Mouse (Mus musculus): ENCODE results near the gene Riok2. TPM values are rescaled to one million over a fixed set of nuclear protein-coding genes. Genes with fewer than 3 reads are reported as not detected.

Riok2 gene
- polyA plus RNA-seq (2017; shearing (Covaris generic)) = 10 to 100 TPM; 22.1 to 28.8 TPM

DNA sequence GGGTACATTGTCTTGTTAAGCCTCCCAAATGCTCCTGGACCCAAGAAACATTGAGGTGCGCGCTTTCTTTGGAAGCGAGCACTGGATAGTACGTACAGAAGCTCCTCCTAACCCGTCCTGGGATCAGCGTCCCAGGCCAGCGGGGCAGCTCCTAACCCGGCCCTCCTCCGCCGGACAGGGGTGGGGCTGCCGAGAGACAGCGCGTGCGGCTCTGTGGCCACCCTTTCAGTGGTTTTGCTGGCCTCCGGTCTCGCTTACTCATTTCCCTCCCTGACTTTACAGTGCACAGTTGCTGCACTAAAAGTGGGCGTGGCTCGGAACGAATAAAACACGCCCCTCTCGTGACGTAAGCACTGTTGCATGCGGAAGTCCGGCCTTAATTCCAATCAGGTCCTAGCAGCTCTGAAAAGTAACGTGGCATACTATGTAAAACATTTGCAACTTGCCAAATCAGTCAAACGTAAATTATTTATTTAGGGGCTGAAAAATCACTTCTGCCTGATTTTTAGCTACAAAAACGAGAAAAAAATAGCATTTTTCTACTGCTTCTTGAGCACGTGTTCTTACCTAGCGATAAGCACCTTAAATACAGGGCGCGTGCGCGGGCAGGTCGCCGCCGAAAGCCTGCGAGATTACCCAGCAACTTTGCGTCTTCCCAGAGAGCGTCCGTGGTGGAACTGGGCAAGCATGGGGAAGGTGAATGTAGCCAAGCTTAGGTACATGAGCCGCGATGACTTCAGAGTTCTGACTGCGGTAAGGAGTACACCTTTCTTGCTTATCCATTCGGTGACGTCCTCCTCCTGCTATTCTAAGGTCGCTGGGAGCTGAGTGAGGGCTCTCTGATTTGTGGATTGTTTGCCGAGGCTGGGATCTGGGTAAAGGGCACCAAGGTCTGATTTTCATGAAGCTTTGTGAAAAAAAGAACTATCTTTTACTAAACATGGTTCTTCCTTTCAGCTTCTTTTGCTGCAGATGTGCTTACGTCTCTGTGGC lies at the start of gene Riok2:
Riok2 (plus strand) TSS at position 392 of the 993 bp plus-strand sequence.

DNA sequence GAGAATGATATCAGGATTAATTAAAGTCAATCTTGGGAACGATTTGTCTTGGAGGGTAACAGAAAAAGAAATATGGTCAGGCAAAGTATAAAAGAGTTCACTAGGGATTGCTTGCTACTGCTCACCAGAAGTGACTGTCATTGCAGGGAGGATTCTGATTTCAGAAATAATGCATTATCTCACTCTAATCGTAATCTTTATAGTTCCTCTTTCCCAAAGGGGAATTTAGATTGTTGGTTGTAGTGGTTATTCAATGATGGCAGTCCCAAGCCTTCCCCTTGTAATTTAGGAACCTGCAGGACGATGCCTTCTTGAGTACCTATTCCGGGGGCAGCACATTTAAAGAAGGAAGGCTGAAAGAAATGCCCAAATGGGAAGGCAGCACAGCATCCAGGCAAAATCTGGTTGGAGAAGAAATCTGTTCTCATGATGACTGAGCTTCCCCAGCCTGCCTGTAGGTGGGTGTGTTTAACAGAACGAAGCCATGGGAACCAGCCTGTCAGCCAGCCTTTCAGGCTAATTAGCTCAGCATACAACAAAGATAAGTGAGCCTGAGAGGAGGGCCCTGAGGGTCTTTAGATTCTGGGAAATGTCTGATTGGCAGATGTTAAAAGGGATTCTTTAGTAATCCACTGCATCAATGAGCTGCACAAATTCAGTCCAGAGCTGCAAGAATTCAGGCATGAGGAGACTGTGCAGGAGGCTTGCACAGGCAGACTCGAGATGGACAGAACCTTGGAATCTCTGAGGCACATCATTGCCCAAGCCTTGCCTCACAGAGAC lies 28.3 kb downstream of the Riok2 start, which contains the start of gene Lix1:
Lix1 (plus strand) TSS at position 451 of the 783 bp plus-strand sequence.

Other genes starting within 250 kb of the Riok2 start
- gene Lix1, start 28.4 kb downstream of the Riok2 start, polyA plus RNA-seq (2017; shearing (Covaris generic)) = under 1 TPM; 0.35 to 0.66 TPM

Data from inflammation-experienced regulatory T-cells (primary cell).